Mouse (Mus musculus) forebrain, embryonic 12.5 days (tissue): ENCODE results near the gene Fndc8. TPM values are rescaled to one million over a fixed set of nuclear protein-coding genes. Genes with fewer than 3 reads are reported as not detected.

Source experiments
- ATAC-seq: fragments of 200-750 bp; cut with Nextera tagmentation; 2 replicates; pipeline ENCODE4 v1.8.0; 2017; ENCODE audit warnings: moderate TSS enrichment; ENCODE audit not compliant: low FRiP score
- H3K27ac ChIP-seq: fragments of 300-500 bp; sonication (generic); 2 replicates; pipeline ENCODE4 v1.5.1; 2016; ENCODE audit warnings: mild to moderate bottlenecking
- H3K27me3 ChIP-seq: fragments of 300-500 bp; sonication (generic); 2 replicates; pipeline ENCODE4 v1.6.1; 2016; ENCODE audit warnings: mild to moderate bottlenecking
- H3K36me3 ChIP-seq: fragments of 300-500 bp; sonication (generic); replicated peaks from 2 replicates; pipeline ENCODE4 v1.6.1; 2016; ENCODE audit warnings: mild to moderate bottlenecking
- H3K4me1 ChIP-seq: fragments of 300-500 bp; sonication (generic); 2 replicates; pipeline ENCODE4 v1.6.1; 2016
- H3K4me2 ChIP-seq: fragments of 300-500 bp; sonication (generic); 2 replicates; pipeline ENCODE4 v1.6.1; 2016; ENCODE audit warnings: mild to moderate bottlenecking, moderate library complexity
- H3K4me3 ChIP-seq: fragments of 300-500 bp; sonication (generic); replicated peaks from 2 replicates; pipeline ENCODE4 v1.5.1; 2016; ENCODE audit warnings: mild to moderate bottlenecking
- H3K9ac ChIP-seq: fragments of 300-500 bp; sonication (generic); 2 replicates; pipeline ENCODE4 v1.6.1; 2016; ENCODE audit warnings: mild to moderate bottlenecking
- H3K9me3 ChIP-seq: fragments of 300-500 bp; sonication (generic); 2 replicates; pipeline ENCODE4 v1.6.1; 2016
- WGBS: fragments of 180-500 bp; shearing (Covaris S2); methylation state at CpG from one replicate; pipeline ENCODE4 v1.1.7; 2016; 5-methylcytosine and 5-hydroxymethylcytosine counted together
- polyA plus RNA-seq: library from polyadenylated mRNA; unstranded; fragments of >200 nt; fragmentation: Nextera tagmentation; extraction: Ambion mirVana; gene quantifications from 2 replicates; pipeline ENCODE4 v1.2.1, GENCODE M21; 2016

Gene Fndc8
- polyA plus RNA-seq, 1 experiment from 2014 or later, result 0.40 TPM

- H3K27ac ChIP-seq, result peak overlapping the region; percentile 68; the same call in 1 of the 2 replicates
- H3K9me3 ChIP-seq, result no peaks in the 10 kb centered on the region
- H3K27me3 ChIP-seq, result no peaks in the 10 kb centered on the region
- no peak overlapping the region for H3K4me2 ChIP-seq
- ATAC-seq, result 0 out of 2 replicates have a peak, but pooled peaks have one; percentile 63
- no peak overlapping the region for H3K9ac ChIP-seq
- H3K4me3 ChIP-seq, result no peak overlapping the region
- no peaks in the 10 kb centered on the region for H3K36me3 ChIP-seq
- H3K4me1 ChIP-seq, result peaks cover 20% of the 10 kb centered on the region; the same call in 1 of the 2 replicates
- WGBS, result 41% methylated on average over 10 of the region's 10 CpGs
These were observed 35.9 kb upstream of the Fndc8 start for GRCm38 (mm10) chr11:82856032-82856431.

GRCm38 (mm10) chr11:82857307-82857848 lies 34.5 kb upstream of the Fndc8 start:
- Histone ChIP-seq H3K27me3 (no peaks in the 10 kb centered on the region), H3K27ac (no peak overlapping the region), H3K4me1 (peaks cover 22% of the 10 kb centered on the region), H3K36me3 (no peaks in the 10 kb centered on the region), H3K9ac (no peak overlapping the region), H3K9me3 (no peaks in the 10 kb centered on the region), H3K4me3 (no peak overlapping the region), H3K4me2 (no peak overlapping the region)
- ATAC-seq, result no peak
- WGBS, result 81% methylated on average over 13 of the region's 13 CpGs

- no peaks in the 10 kb centered on the region for H3K36me3 ChIP-seq
- H3K4me2 ChIP-seq, result no peak overlapping the region
- WGBS, result 93% methylated on average over 6 of the region's 6 CpGs
- no peak overlapping the region for H3K4me3 ChIP-seq
- ATAC-seq, result no peak
- no peaks in the 10 kb centered on the region for H3K9me3 ChIP-seq
- no peak overlapping the region for H3K27ac ChIP-seq
- no peak overlapping the region for H3K9ac ChIP-seq
- no peaks in the 10 kb centered on the region for H3K27me3 ChIP-seq
- H3K4me1 ChIP-seq, result peaks cover 33% of the 10 kb centered on the region
These were observed 31.2 kb upstream of the Fndc8 start for GRCm38 (mm10) chr11:82860759-82861158.

- H3K9me3 ChIP-seq, result no peaks in the 10 kb centered on the region
- no peak for ATAC-seq
- 66% methylated on average over 8 of the region's 8 CpGs for WGBS
- H3K9ac ChIP-seq, result no peak overlapping the region
- no peaks in the 10 kb centered on the region for H3K36me3 ChIP-seq
- no peaks in the 10 kb centered on the region for H3K27me3 ChIP-seq
- H3K4me2 ChIP-seq, result no peak overlapping the region
- peaks cover 30% of the 10 kb centered on the region for H3K4me1 ChIP-seq
- peak overlapping the region; percentile 1; the same call in 1 of the 2 replicates for H3K27ac ChIP-seq
- H3K4me3 ChIP-seq, result no peak overlapping the region
These were observed 30.4 kb upstream of the Fndc8 start for GRCm38 (mm10) chr11:82861558-82861957.

DNA sequence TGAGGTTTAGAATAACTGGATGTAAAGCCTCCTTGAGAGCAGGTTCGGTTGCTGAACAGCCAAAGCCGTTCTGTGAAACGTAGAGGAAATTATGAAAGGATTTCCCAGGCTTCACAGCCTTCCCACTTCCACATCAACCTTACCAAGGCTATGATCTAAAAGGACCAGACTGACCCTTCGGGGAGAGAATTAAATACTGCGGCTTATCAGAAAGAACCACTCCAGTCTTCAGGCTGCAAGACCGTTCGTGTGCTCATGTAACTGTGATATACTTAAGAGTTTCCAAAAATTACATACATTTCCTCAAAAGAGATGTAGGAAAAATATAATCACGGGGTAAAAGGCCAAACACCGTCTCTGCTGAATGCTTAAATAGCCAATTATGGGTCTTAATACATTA lies 29.3 kb upstream of the Fndc8 start:
- Histone ChIP-seq H3K4me3 (no peak overlapping the region), H3K9ac (no peak overlapping the region), H3K27me3 (no peaks in the 10 kb centered on the region), H3K27ac (peak overlapping the region; percentile 76), H3K9me3 (no peaks in the 10 kb centered on the region), H3K4me2 (0 out of 2 replicates have a peak overlapping the region, but pooled peaks have one; percentile 6), H3K4me1 (peaks cover 34% of the 10 kb centered on the region), H3K36me3 (no peaks in the 10 kb centered on the region)
- 30% methylated on average over 9 of the region's 9 CpGs for WGBS
- ATAC-seq, result 0 out of 2 replicates have a peak, but pooled peaks have one; percentile 3

DNA sequence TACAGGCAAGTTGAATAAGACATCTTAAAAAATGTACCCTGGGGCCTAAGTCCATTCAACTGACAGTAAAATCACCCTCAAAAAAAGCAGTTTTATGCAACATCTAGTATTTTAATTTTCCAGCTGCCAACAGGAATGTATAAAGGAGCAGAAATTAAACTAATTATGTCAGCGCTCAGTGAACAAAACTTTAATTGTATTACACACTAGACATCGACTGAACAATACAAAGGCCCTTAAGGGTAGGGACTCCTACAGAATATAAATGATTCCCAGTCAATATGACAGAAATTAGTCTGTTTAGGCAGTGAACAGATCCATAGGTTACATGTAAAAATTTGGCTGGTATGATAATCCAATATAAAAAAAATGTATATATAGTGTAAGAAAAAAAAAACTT lies 28.9 kb upstream of the Fndc8 start:
- peaks cover 34% of the 10 kb centered on the region for H3K4me1 ChIP-seq
- H3K27ac ChIP-seq, result peak overlapping the region; percentile 76
- peak; percentile 36; the same call in 1 of the 2 replicates for ATAC-seq

DNA sequence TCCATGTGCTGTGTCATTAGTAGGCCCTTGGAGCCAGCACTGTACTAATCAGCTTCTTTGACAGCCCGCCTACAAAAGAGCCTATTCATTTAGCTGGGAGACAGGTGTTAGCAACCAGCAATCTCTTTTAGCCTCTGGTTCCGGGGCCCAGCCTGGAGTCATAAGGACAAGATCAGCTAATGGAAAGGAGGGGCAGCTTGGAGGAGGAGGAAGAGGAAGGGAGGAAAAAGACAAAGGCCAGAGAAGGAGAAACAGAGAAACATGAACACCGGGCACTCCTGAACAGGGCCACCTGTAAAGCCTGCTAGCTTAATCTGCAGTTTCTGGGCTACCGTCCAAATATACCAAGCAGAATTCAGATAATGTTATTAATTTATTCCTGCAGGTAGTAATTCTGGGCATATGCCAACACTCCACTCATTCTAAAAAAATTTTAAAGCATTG lies 28.4 kb upstream of the Fndc8 start:
- Histone ChIP-seq H3K4me1 (peaks cover 34% of the 10 kb centered on the region), H3K9ac (no peak overlapping the region), H3K9me3 (no peaks in the 10 kb centered on the region), H3K27ac (peak overlapping the region; percentile 71), H3K4me2 (no peak overlapping the region), H3K27me3 (no peaks in the 10 kb centered on the region), H3K4me3 (no peak overlapping the region), H3K36me3 (no peaks in the 10 kb centered on the region)
- 12% methylated on average over 4 of the region's 4 CpGs for WGBS
- ATAC-seq, result peak; percentile 83; the same call in 1 of the 2 replicates

More for the DNA sequence above, 28.9 kb upstream of the Fndc8 start:
- WGBS, result 16% methylated on average over 2 of the region's 2 CpGs
- Histone ChIP-seq H3K4me2 (0 out of 2 replicates have a peak overlapping the region, but pooled peaks have one; percentile 6), H3K9me3 (no peaks in the 10 kb centered on the region), H3K4me3 (no peak overlapping the region), H3K36me3 (no peaks in the 10 kb centered on the region), H3K9ac (no peak overlapping the region), H3K27me3 (no peaks in the 10 kb centered on the region)

- Histone ChIP-seq H3K27me3 (no peaks in the 10 kb centered on the region), H3K4me3 (no peak overlapping the region), H3K27ac (no peak overlapping the region), H3K4me1 (peaks cover 40% of the 10 kb centered on the region), H3K9me3 (no peaks in the 10 kb centered on the region), H3K9ac (no peak overlapping the region), H3K4me2 (no peak overlapping the region), H3K36me3 (no peaks in the 10 kb centered on the region)
- no peak for ATAC-seq
- 90% methylated on average over 10 of the region's 10 CpGs for WGBS
These were observed 26.0 kb upstream of the Fndc8 start for GRCm38 (mm10) chr11:82865957-82866356.

DNA sequence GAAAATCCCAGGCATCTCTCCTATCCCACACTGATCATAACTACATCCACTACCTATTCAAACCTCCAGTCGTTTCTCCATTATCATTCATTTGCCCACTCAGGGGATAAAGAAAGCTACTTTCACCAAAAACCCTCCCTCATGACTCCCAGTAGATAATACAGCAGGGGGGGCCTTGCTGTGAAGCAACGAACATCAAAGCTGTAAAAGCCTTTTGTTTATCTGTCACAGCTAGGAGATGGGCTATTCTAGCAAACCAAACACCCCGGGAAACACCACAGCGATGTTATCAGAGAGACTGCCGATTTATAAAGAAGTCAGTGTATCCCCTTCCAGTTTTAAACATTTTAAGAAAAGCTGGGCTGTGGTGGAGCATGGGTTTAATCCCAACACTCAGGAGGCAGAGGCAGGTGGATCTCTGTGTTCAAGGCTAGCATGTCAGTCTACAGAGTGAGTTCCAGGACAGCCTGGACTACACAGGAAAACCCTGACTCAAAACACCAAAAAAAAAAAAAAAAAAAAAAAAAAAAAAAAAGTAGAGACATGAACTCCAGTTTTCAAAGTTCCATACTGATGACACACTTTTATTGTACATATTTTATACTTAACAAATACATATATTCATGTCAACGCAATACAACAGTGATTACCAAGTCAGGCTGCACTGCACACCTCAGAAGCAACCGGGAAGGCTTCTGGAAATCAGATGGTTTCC lies 24.9 kb upstream of the Fndc8 start:
- Histone ChIP-seq H3K9ac (no peak overlapping the region), H3K4me1 (peaks cover 33% of the 10 kb centered on the region), H3K4me2 (no peak overlapping the region), H3K27ac (0 out of 2 replicates have a peak overlapping the region, but pooled peaks have one; percentile 2), H3K4me3 (no peak overlapping the region), H3K9me3 (no peaks in the 10 kb centered on the region), H3K27me3 (no peaks in the 10 kb centered on the region), H3K36me3 (no peaks in the 10 kb centered on the region)
- no peak for ATAC-seq
- WGBS, result 28% methylated on average over 7 of the region's 7 CpGs

GRCm38 (mm10) chr11:82867956-82868355 lies 24.0 kb upstream of the Fndc8 start:
- Histone ChIP-seq H3K4me2 (no peak overlapping the region), H3K9ac (no peak overlapping the region), H3K27ac (no peak overlapping the region), H3K9me3 (no peaks in the 10 kb centered on the region), H3K27me3 (no peaks in the 10 kb centered on the region), H3K4me1 (peaks cover 23% of the 10 kb centered on the region), H3K36me3 (no peaks in the 10 kb centered on the region), H3K4me3 (no peak overlapping the region)
- no peak for ATAC-seq
- WGBS, result 62% methylated on average over 5 of the region's 5 CpGs

DNA sequence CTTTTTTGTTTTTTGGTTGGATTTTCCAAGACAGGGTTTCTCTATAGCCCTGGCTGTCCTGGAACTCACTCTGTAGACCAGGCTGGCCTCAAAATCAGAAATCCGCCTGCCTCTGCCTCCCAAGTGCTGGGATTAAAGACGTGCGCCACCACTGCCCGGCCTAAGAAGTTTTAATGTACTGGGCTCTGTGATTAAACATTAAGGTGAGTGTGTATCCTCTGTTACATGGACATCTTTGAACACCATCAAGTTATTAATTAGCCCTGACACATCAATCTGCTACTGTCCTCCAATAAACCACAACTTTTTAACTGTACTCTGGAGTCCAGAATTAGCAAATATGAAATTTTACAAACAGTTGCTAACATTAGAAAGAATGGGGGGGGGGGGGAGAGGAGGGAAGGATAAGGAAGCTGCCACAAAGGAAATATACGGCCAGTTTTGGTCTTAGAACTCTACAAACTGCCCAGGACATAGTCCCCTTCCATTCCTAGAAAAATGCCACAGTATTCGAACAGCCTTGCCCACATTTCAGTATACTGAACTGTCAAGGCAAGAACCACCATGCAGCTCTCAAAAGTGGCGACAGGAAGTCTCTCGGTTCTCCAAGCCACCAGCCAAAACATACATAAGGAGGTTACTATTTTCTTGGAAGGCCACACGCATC lies 22.3 kb upstream of the Fndc8 start:
- peaks cover 13% of the 10 kb centered on the region; the same call in 1 of the 2 replicates for H3K4me1 ChIP-seq
- H3K4me2 ChIP-seq, result peak overlapping the region; percentile 80
- 80% methylated on average over 9 of the region's 9 CpGs for WGBS
- no peaks in the 10 kb centered on the region for H3K27me3 ChIP-seq
- no peak overlapping the region for H3K27ac ChIP-seq
- no peak for ATAC-seq
- no peaks in the 10 kb centered on the region for H3K9me3 ChIP-seq
- no peaks in the 10 kb centered on the region for H3K36me3 ChIP-seq
- peak overlapping the region; percentile 87 for H3K4me3 ChIP-seq
- no peak overlapping the region for H3K9ac ChIP-seq
